Mouse (Mus musculus) forebrain, postnatal 0 days (tissue): ENCODE data around the gene Pik3cd. TPM values are rescaled to one million over a fixed set of nuclear protein-coding genes. Genes with fewer than 3 reads are reported as not detected.

Experiments
- ATAC-seq: fragments of 200-750 bp; cut with Nextera tagmentation; 2 replicates; pipeline ENCODE4 v1.8.0; 2017; ENCODE audit warnings: mild to moderate bottlenecking, moderate library complexity
- DNase-seq: peaks from one replicate; pipeline ENCODE4 v3.0.0-alpha.2; 2015
- H3K27ac ChIP-seq: fragments of 300-500 bp; sonication (generic); 2 replicates; pipeline ENCODE4 v1.5.1; 2014; ENCODE audit warnings: low read depth, mild to moderate bottlenecking, antibody characterized with exemption, low read length, moderate library complexity, mixed read lengths
- H3K27me3 ChIP-seq: fragments of 300-500 bp; sonication (generic); 2 replicates; pipeline ENCODE4 v1.6.1; 2014; ENCODE audit warnings: mild to moderate bottlenecking, low read length, mixed read lengths; ENCODE audit not compliant: insufficient read depth
- H3K36me3 ChIP-seq: fragments of 300-500 bp; sonication (generic); 2 replicates; pipeline ENCODE4 v1.6.1; 2014; ENCODE audit warnings: mild to moderate bottlenecking, moderate library complexity; ENCODE audit not compliant: insufficient read depth
- H3K4me1 ChIP-seq: fragments of 300-500 bp; sonication (generic); 2 replicates; pipeline ENCODE4 v1.6.1; 2014; ENCODE audit warnings: antibody characterized with exemption; ENCODE audit not compliant: insufficient read depth
- H3K4me2 ChIP-seq: fragments of 300-500 bp; sonication (generic); 2 replicates; pipeline ENCODE4 v1.6.1; 2014; ENCODE audit warnings: low read depth, mild to moderate bottlenecking, moderate library complexity
- H3K4me3 ChIP-seq: fragments of 300-500 bp; sonication (generic); 2 replicates; pipeline ENCODE4 v1.5.1; 2014; ENCODE audit warnings: low read depth, low read length, mixed read lengths
- H3K9ac ChIP-seq: fragments of 300-500 bp; sonication (generic); 2 replicates; pipeline ENCODE4 v1.6.1; 2014; ENCODE audit warnings: mild to moderate bottlenecking
- H3K9me3 ChIP-seq: fragments of 300-500 bp; sonication (generic); 2 replicates; pipeline ENCODE4 v1.6.1; 2016; ENCODE audit warnings: low read length
- CTCF ChIP-seq: sonication (generic); IDR thresholded peaks from 2 replicates; pipeline ENCODE4 v1.5.1; 2016; ENCODE audit warnings: antibody characterized with exemption, control low read depth, low read depth
- WGBS: fragments of 180-500 bp; shearing (Covaris S2); extraction: QIAGEN DNeasy Blood & Tissue Kit; methylation state at CpG from one replicate; pipeline ENCODE4 v1.1.7; 2014; 5-methylcytosine and 5-hydroxymethylcytosine counted together
- polyA plus RNA-seq: library from polyadenylated mRNA; unstranded; fragments of >200 nt; fragmentation: Nextera tagmentation; extraction: Ambion mirVana; gene quantifications from 2 replicates; pipeline ENCODE4 v1.2.1, GENCODE M21; 2015
- total RNA-seq: library from RNA; depleted of rRNA; stranded (reverse); fragments of >200 nt; gene quantifications from 2 replicates; pipeline ENCODE4 v1.2.3, GENCODE M21; 2014

The Pik3cd gene
- total and polyA plus RNA-seq, 2 experiments from 2014 or later, result 11.7 to 17.0 TPM

DNA sequence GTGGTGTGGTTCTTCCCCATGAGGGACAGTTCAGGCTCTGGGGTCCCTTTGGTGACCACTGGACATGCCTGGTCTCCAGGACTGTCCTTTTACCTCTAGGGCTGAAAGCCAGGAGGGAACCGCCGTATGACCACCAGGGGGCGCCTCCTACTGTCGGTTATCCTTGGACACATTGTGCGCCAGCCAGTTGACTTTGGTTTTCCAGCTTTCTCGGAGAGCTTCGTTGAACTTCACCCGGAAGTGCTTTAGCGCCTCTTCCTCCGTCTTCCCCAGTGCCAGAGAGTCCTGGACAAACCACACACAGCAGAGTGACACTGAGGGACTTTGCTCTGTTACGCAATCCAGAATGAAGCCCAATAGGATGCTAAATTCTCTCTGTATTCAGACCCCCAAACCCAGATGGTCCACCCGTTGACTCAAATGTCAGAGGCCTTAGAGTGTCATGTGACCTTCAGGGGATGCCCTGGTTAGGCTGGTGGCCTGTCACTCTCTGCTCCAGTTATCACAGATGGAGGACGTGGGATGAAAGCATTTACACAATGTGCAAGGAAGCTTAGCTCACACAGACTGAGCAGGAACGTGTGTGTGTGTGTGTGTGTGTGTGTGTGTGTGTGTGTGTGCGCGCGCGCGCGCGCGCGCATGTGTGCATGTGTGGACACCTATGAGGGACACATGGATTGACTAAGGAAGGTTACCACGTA lies 51.7 kb downstream of the Pik3cd start:
- Histone ChIP-seq H3K4me2 (no peak overlapping the region), H3K27me3 (no peaks in the 10 kb centered on the region), H3K36me3 (peaks cover 97% of the 10 kb centered on the region), H3K4me1 (no peaks in the 10 kb centered on the region), H3K4me3 (no peak overlapping the region), H3K9ac (no peak overlapping the region), H3K9me3 (no peaks in the 10 kb centered on the region), H3K27ac (no peak overlapping the region)
- peak; percentile 44 for ATAC-seq
- peak; percentile 68 for DNase-seq
- peak; percentile 80 for TF ChIP-seq CTCF
- 72% methylated on average over 24 of the region's 24 CpGs for WGBS

GRCm38 (mm10) chr4:149648031-149648805 lies 54.2 kb downstream of the Pik3cd start:
- Histone ChIP-seq H3K27me3 (no peaks in the 10 kb centered on the region), H3K36me3 (peaks cover 96% of the 10 kb centered on the region), H3K4me3 (no peak overlapping the region), H3K4me2 (no peak overlapping the region), H3K9me3 (no peaks in the 10 kb centered on the region), H3K27ac (no peak overlapping the region), H3K9ac (no peak overlapping the region), H3K4me1 (no peaks in the 10 kb centered on the region)
- no peak for TF ChIP-seq CTCF
- DNase-seq (no peak), ATAC-seq (no peak)
- 89% methylated on average over 20 of the region's 20 CpGs for WGBS

GRCm38 (mm10) chr4:149645761-149646160 lies 56.6 kb downstream of the Pik3cd start:
- H3K9me3 ChIP-seq, result no peaks in the 10 kb centered on the region
- H3K36me3 ChIP-seq, result peaks cover 93% of the 10 kb centered on the region
- H3K4me1 ChIP-seq, result no peaks in the 10 kb centered on the region
- 94% methylated on average over 9 of the region's 9 CpGs for WGBS
- H3K27ac ChIP-seq, result no peak overlapping the region
- no peak for ATAC-seq
- no peak overlapping the region for H3K4me3 ChIP-seq
- no peak for TF ChIP-seq CTCF
- H3K9ac ChIP-seq, result no peak overlapping the region
- H3K4me2 ChIP-seq, result no peak overlapping the region
- H3K27me3 ChIP-seq, result no peaks in the 10 kb centered on the region
- no peak for DNase-seq

DNA sequence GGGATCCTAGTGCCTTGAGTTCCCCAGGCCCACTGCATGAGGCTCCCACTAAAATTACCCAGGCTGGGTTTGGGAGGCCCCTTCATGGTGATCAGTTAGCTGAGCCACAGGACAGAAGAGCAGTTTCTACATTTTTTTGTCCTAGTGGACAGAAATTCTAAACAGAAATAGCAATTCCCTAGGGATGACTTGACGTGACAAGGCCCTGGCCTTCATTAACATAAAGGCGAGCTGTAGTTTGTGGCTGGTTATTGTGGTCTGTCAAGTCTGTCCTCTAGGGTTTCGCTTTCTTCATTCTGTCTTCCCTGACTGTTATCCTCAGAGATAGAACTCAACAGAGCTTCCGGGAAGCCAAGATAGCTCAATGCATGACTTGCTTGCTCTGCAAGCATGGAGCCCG lies 60.4 kb downstream of the Pik3cd start:
- Histone ChIP-seq H3K4me1 (no peaks in the 10 kb centered on the region), H3K36me3 (peaks cover 86% of the 10 kb centered on the region), H3K9me3 (no peaks in the 10 kb centered on the region), H3K4me2 (no peak overlapping the region), H3K9ac (no peak overlapping the region), H3K4me3 (no peak overlapping the region), H3K27ac (no peak overlapping the region), H3K27me3 (no peaks in the 10 kb centered on the region)
- TF ChIP-seq CTCF, result no peak
- DNase-seq (no peak), ATAC-seq (no peak)
- 87% methylated on average over 5 of the region's 5 CpGs for WGBS

- no peaks in the 10 kb centered on the region for H3K9me3 ChIP-seq
- H3K27ac ChIP-seq, result no peak overlapping the region
- no peak for DNase-seq
- H3K36me3 ChIP-seq, result peaks cover 86% of the 10 kb centered on the region
- no peaks in the 10 kb centered on the region for H3K4me1 ChIP-seq
- H3K4me3 ChIP-seq, result no peak overlapping the region
- 89% methylated on average over 8 of the region's 8 CpGs for WGBS
- H3K4me2 ChIP-seq, result no peak overlapping the region
- H3K9ac ChIP-seq, result no peak overlapping the region
- ATAC-seq, result no peak
- H3K27me3 ChIP-seq, result no peaks in the 10 kb centered on the region
- TF ChIP-seq CTCF, result no peak
These were observed 61.0 kb downstream of the Pik3cd start for GRCm38 (mm10) chr4:149641400-149641799.

- DNase-seq (no peak), ATAC-seq (no peak)
- H3K9ac ChIP-seq, result no peak overlapping the region
- no peak for TF ChIP-seq CTCF
- no peaks in the 10 kb centered on the region for H3K4me1 ChIP-seq
- H3K27ac ChIP-seq, result no peak overlapping the region
- H3K27me3 ChIP-seq, result no peaks in the 10 kb centered on the region
- H3K36me3 ChIP-seq, result peaks cover 86% of the 10 kb centered on the region
- 65% methylated on average over 9 of the region's 9 CpGs for WGBS
- no peak overlapping the region for H3K4me2 ChIP-seq
- H3K4me3 ChIP-seq, result no peak overlapping the region
- no peaks in the 10 kb centered on the region for H3K9me3 ChIP-seq
These were observed 61.5 kb downstream of the Pik3cd start for GRCm38 (mm10) chr4:149640831-149641230.

GRCm38 (mm10) chr4:149637942-149638341 lies 64.4 kb downstream of the Pik3cd start:
- no peaks in the 10 kb centered on the region for H3K4me1 ChIP-seq
- WGBS, result 84% methylated on average over 7 of the region's 7 CpGs
- H3K27me3 ChIP-seq, result no peaks in the 10 kb centered on the region
- DNase-seq (no peak), ATAC-seq (no peak)
- H3K9ac ChIP-seq, result no peak overlapping the region
- H3K4me2 ChIP-seq, result no peak overlapping the region
- H3K36me3 ChIP-seq, result peaks cover 83% of the 10 kb centered on the region
- no peak overlapping the region for H3K27ac ChIP-seq
- no peaks in the 10 kb centered on the region for H3K9me3 ChIP-seq
- TF ChIP-seq CTCF, result no peak
- no peak overlapping the region for H3K4me3 ChIP-seq
